Mouse (Mus musculus): ENCODE data around the gene Ube2q2.
A peak's percentile ranks its signal among the peaks of the same experiment; 100 is the strongest.
"Not testable (repeated sequence)": the region's sequence is repeated elsewhere in the genome, so short reads cannot be mapped to it uniquely, and the experiment has no call there.

Gene Ube2q2

DNA sequence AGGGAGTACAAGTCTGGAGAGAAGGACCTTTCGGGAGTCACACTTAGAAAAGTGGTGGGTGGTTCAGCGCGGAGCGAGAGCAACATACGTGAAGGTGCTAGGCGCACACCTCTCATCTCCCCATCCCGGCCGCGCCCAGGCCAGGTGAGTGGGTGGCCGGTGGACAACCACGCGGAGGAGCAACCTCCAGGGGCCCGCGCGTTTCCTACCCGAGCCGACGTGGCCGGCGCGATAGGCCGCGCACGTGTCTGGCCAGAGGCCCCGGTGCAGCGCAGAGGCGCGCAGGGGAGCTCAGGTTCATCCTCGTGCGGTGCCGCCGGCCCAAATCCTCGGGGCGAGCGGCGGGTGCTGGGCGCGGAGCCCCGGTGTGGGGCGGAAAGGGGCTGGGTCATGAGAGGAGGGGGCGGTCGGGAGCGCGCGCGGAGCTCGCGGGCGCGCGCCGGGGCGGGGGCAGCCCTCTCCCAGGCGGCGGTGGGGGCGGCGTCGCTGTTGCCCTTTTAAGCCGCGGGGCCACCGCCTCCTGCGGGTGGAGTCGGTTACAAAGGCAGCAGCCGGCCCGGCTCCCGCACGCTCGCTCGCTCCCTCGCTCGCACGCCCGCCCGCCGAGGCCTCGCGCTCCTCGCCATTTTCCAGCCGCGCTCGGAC, at the start of gene Ube2q2:
Ube2q2 (plus strand) TSS at position 1 of the 645 bp plus-strand sequence.
- peak; percentile 60 to 73 for DNase-seq (ENCODE audit: low spot score in 2 of 2)

DNA sequence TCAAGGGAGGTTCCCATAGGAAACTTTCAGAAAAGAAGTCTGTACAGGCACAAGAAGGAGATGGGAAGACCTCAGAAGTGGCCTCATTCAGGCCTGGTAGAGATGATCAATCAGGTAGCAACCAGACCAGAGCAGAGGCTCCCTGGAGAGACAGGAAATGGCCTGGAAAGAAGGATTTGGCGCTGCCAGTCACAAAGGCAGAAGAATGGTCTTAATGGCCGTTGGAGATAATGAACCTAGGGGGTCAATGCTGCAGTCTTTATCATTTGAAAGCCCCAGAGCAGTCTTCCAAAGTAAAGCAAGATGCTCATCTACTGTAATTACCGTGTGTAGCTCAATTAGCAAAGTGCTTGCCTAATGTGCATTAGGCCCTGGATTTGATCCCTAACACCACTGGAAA, 47.5 kb upstream of the Ube2q2 start:
- no peak for DNase-seq (ENCODE audit: low spot score in 2 of 2)

DNA sequence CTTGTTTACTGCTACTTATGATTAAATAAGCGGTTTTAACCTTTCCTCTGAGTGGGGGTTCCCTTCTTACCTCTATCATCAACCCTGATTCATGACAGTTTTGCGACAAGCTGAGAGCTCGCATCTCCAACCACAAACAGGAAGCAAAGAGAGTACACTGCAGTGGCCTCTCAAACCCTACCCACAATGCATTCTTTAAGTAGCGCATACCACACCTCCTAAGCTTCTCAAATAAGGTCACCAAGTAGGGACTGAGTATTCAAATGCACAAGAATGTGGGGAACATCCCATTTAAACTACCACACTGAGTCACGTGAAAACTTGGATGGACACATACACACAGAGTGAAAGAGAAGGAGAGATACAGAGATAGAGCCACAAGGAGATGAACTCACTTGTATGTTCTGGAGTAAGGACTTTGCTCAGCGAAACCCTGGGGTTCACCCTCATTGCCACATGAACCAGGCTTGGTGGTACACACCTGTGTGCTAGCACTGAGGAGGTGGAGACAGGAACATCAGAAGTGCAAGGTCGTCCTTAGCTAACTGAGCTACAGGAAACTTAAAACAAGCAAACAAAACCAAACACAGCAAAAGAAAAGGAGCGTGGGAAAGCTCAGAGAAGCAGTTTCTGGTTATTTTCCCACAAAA, 46.3 kb upstream of the Ube2q2 start:
- no peak for DNase-seq (ENCODE audit: low spot score in 2 of 2)

DNA sequence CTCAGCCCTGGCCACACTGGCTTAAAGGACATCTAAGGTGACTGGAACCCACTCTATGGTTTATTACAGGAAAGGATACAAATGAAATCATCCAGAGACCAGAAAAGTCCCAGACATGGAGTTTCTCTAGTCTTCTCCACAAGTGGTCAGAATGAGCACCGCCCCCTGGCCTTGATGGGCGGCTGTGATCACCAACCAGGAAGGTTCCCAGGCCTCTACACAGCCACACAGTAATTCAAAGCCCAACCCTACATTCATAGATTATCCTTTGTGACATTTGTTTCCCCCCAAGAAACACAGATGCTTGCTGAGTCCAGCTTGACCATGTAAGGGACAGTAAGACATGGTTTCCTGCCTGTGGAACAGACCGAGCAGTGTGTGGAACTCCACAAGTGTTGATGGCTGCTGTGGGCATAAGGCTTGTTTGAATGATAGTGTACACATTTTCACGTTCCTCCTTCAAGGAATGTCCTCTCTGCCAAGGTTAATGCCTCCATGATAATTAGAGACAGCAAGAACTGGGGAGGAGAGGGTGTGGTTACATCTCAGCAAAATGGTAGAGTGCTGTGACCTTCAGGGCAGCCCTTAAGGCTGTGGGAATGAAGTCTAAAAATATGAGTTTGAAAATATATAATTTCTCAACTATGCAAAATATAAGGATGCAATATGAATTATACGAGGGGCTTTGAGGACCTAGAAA, 45.6 kb upstream of the Ube2q2 start:
- no peak for DNase-seq (ENCODE audit: low spot score in 2 of 2)

DNA sequence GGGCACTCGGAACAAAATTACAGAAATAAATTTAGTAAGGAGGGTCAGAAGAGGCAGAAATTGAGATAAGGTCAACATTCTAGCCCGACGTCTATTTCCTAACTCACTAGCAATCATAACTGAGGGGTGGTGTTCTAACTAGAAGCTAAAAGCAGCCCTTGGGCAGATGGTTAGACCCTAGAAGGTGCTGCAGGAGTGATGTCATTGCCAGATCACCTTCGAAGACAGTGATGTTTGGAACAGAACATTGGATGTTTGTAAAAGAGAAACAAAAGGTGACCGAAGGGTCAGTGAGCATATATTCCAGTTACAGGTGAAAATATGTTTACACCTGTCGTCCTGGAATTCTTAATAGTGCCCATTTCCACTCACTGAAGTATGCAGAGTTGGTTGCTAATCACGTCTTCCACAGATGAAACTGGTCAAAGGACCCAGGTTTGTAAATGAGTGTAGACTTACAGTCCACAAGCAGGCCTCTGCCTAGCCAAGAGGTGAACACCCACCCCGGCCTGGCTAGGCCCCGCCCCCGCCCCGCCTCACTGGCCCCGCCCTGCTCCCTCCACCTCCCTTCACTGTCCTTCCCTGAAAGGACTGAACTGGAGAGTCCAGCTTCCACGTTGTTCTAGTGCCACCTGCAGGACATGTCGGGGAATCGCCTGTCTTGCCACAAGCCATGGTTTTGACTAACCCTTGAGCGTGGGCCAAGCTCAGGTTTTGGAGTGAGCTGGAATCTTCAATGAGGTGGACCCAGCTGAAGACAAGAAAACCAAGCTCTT, 38.4 kb upstream of the Ube2q2 start:
- DNase-seq (ENCODE audit: low spot score in 2 of 2) = peak; percentile 57 to 69

DNA sequence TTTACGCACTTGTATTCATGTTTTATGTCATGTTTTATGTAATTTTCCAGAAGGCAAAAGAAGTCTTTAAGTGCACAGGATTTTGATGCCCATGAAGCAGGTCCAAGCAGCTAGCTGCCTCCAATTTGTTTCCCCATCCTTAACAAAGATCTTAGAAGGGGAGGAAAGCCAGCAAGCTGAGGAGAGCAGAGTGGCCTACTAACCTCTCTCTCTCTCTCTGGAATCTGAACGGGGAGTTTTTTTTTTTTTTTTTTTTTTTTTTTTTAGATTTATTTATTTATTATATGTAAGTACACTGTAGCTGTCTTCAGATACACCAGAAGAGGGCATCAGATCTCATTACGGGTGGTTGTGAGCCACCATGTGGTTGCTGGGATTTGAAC, 37.8 kb upstream of the Ube2q2 start:
- not testable (repeated sequence) for DNase-seq (ENCODE audit: low spot score in 2 of 2)

DNA sequence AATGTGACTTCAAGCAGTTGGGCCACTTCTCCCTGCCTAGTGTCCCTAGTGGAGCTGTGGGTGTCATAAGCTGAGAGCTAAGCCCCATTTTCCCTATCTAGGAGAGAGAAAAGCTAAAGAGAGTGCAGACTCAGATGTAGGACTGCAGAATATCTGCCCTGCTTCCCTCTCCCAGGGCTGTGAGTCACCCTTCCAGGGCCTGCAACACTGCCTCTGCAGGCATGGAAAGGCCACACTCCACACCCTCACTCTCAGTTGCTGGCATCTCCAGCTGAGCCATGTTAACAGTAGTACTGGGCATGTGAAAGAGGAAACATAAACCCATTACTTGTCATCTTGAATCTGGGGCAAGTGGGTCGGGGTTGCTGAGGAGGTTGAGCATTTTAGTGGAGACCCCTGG, 33.9 kb upstream of the Ube2q2 start:
- peak in 1 of 2 experiments; percentile 4 for DNase-seq (ENCODE audit: low spot score in 2 of 2)

DNA sequence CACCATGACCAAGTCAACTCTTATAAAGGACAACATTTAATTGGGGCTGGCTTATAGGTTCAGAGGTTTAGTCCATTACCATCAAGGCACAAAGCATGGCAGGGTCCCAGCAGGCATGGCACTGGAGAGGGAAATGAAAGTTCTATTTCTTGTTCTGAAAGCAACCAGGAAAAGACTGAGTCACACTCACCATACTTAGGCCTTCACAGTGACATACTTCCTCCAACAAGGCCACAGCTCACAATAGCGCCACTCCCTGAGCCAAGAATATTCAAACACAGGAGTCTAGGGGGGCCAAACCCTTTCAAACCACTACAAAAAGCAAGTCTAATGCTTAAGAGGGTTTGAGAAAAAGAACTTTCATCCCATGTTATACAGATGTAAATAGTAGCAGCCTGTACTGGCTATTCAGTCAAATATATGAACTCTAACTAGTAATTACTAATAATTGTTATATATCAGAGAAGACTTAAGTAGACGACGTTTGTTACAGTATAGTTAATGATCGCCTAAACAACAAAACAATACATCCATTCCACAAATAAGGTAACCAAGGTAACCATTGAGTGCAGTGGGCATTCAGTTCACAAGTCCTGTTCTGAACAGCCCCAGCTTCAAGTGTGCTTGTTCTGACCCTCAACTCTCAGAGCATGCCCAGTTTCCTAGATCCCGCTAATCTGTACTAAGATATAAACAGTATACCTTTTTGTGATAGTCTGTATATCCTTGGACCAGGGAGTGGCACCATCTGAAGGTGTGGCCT, 31.2 kb upstream of the Ube2q2 start:
- no peak for DNase-seq (ENCODE audit: low spot score in 2 of 2)

DNA sequence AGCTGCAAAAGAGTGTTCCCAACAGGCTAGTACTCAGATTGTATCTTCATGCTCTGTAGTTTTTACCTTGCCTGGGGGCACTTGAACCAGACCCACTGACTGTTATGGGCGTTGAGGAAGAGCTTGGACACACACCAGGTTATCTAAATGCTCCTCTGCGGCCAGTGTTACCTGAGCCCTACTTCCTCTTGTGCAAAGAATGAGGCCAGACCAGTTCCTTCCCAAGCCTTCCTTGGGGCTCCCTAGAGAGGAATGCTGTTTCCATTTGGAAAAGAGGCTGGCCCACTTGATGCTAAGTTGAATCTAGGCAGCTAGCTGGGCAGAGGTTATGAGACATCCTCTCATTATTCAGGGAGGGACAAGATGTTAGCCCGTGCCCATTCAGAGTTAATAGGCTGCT, 26.1 kb upstream of the Ube2q2 start:
- DNase-seq (ENCODE audit: low spot score in 2 of 2) = no peak

DNA sequence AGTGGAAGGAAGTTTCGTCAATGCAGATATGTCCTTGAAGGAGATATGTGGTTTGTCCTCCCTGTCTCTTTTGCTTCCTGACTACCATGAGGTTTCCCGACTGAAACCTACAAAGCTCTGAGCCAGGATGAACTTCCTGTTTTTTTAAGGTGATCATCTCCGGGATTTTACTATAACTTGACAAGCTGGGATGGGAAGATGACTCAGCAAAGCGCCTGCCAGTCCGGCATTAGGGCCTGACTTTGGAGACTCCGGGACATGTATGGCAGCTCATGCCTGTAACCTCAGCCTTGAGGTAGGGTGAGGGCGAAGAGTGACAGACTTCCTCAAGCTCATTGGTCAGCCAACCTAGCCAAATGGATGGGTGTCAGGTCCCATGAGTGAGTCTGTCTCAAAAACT, 22.9 kb upstream of the Ube2q2 start:
- no peak for DNase-seq (ENCODE audit: low spot score in 2 of 2)

DNA sequence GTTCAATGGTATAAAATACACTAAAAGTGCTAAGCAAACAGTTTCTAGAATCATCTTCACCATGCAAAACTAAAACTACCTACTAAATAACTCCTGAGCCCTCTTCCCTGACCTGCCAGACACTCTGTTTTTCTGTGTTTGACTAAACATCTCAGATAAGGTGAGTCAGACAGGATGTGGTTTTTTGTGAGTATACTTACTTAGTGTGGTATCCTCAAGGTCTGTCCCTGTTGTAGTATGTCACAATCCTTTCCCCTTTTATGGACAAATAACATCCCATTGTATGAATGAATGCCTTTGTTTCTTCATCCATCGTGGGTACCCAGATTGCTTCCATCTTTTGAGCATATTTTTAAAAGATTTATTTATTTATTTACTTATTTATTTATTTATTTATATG, 22.4 kb upstream of the Ube2q2 start:
- DNase-seq (ENCODE audit: low spot score in 2 of 2) = no peak

DNA sequence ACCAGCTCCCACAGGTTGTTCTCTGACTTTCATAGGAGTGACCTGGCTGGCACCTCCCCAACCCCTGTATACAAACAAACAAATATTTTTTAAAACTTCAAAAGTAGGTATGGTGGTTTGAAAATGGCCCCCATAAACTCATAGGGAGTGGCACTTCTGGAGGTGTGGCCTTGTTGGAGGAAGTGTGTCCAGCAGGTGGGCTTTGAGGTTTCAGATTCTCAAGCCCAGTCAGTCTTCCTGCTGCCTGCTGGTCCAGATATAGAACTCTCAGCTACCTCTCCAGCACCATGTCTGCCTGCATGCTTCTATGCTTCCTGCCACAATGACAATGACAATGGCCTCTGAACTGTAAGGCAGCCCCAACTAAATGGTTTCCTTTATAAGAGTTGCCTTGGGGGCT, 16.8 kb upstream of the Ube2q2 start:
- no peak for DNase-seq (ENCODE audit: low spot score in 2 of 2)

DNA sequence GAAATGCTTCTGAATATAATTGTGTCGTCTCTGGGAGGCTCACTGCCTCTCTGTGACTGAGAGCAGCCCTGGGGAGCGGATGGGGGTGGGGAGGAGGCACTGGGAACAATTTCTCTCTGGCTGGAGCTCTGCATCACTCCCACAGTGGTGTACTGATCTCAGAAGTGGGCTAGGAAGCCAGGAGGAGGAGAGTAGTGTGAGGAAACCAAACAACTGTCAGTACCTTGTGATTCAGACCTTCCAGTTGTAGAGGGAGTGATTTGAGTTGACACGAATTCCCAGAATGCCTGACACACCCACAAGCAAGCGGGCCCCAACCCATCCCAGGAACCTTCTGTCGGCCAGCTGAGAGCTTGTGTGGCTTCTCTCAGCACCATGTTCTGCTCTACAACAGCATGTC, 12.1 kb upstream of the Ube2q2 start:
- peak in 1 of 2 experiments; percentile 16 for DNase-seq (ENCODE audit: low spot score in 2 of 2)

DNA sequence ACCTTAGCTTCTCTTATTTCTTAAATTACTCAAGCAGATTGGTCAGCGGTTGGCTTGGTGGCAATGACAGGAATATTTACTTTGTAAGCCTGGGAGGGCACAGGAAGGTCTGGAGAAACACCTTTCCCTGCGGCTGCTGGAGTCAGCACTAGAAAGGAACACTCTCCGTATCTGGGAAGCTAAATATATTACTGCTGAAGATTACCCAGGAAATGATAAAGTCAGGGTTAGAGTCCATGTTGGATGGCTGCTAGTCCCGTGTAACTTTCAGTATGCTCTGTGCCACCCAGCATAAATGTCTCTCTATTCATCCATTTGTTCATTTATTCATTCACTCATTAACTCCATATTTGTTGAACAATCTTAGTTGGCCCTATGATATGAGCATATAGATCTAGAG, 11.5 kb upstream of the Ube2q2 start:
- DNase-seq (ENCODE audit: low spot score in 2 of 2) = no peak

DNA sequence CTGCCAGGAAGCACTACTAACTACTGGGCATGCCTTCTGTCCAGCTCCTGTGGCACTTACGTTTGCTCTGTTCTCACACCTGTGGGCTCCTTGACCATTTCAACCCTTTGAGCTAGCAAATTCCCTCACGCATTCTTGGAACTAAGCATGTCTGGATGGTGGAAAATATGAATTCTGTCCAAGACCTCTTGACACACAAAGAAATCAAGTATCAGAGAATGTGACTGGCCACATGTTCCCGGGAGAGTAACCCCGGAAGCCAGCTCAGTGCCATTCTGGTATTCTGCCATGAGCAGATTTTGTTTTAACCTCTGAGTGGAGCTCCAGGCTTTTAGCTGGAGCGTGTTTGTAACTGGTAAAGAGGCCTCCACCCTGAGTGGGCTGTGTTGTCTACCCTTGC, 8.7 kb upstream of the Ube2q2 start:
- peak; percentile 13 to 37 for DNase-seq (ENCODE audit: low spot score in 2 of 2)

DNA sequence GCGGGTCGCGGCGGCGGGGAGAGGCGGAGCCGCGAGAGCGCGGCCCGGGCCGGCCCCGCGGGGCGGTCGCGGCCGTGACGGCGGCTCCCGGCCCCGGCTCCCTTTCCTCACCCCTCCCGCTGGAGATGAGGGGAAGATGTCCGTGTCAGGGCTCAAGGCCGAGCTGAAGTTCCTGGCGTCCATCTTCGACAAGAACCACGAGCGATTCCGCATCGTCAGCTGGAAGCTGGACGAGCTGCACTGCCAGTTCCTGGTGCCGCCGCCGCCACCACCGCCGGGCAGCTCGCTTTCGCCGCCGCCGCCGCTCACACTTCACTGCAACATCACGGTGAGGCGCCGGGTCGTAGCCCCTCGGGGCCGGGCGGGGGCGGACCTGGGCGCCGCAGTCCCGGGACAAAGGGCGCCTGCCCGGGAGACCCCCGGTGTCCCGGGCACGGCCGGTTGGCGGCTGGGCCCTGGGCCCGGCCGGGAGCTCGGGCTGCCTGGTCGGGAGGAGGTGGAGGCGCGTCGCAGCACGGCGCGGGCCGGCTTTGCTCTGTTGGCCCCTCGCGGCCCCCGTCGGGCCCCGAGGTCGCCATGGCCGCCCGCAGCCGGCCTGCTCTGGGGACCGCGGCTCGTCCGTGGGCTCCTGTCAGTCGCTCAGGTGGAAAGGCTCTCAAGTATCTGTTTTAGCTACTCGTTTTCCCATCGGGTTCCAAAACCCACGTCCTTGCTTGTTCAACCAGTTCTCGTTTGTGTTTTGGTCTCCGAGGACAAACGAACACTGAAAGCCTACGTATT, 1.0 kb downstream of the Ube2q2 start:
- peak in 1 of 2 experiments; percentile 51 for DNase-seq (ENCODE audit: low spot score in 2 of 2)

DNA sequence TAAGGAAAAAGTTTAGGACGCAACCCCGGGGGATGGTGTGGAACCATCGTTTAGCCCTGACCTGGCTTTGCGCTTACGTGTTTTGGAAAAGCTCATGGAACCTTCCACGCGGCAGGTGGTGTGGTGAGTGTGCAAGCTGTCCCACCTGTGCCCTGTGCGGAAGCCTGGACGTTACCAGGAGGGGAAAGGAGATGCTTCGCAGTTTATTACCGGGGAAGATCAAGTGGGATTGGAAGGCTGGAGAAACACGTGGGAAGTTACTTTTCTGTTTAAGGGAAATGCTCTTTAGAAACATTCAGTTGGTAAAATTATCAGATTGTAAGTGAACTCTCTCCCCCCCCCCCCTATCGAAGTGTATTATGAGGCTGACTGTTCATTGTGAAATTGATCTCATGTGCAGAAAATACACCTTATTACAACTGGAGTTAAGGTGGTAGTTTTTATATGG, 1.6 kb downstream of the Ube2q2 start:
- DNase-seq (ENCODE audit: low spot score in 2 of 2) = peak in 1 of 2 experiments; percentile 8

DNA sequence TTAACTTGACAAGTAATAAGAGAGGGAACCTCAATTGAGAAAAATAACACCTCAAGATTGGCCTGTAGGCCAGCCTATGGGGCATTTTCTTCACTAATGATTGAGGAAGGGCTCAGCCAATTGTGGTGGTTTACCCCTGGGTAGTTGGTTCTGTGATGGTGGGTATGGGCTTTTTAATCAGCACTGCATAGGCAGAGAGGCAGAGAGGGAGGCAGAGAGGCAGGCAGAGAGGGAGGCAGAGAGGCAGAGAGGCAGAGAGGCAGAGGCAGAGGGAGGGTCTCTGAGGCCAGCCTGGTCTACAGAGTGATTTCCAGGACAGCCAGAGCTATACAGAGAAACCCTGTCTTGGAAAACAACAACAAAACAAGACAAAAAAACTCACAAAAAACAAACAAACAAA, 2.4 kb downstream of the Ube2q2 start:
- no peak for DNase-seq (ENCODE audit: low spot score in 2 of 2)

DNA sequence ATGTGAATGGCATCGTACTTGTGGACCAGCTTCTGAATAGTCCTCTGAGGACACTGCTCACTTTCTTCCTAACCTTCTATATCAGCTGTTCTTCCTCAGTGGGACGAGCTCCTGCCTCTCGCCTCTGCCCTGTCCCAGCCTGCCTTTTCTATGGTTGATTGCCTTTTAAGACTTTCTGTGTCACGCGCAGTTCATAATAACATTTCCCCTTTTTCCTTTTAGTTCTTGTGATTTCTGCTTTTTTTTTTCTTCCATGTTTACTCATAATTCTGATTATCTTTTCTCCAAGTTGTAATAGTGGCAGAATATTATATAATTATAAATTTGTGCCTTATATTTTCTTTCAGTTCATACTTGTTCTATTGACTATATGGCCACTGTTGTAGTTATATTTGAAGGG, 4.3 kb downstream of the Ube2q2 start:
- no peak for DNase-seq (ENCODE audit: low spot score in 2 of 2)

DNA sequence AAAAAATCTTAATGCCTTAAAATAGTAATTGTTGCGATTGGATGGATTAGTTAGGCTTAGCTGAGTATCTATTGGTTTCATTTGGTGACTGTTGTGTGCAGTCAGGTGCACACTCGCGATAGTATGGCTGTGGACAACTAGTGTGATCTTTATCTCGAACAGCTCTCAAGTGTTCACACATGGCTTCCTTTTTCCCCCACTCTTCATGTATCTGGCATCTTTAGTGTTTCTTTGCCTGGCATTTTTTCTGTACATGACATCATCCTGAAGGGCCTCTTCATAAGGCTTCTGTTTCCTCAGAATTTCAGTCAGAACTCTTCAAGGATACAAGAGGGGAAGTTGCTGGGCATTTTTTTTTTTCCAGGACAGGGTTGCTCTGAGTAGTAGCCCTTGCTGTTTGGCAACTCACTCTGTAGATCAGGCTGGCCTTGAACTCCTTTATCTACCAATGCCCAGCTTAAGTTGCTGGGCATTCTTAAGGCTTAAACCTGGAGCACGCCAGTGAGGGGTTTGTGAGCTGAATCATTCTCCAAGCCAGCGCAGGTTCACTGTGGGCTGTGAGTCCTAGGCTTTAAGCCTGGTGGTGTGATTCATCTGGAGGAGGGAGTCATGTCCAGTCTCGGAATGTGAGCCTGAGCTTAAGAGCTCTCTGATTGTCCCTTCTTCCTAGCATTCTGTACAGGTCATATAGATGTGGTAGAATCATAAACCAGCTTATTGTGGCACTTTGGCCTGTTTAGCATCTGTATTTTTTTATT, 22.2 kb downstream of the Ube2q2 start:
- DNase-seq (ENCODE audit: low spot score in 2 of 2) = no peak

Data from heart, adult 9 months (tissue).